Mouse (Mus musculus) ES-E14 (cell line): ENCODE data around the gene Ackr3.

Source experiments
- ZC3H11A ChIP-seq: IDR thresholded peaks from 2 replicates; pipeline ENCODE4 v1.6.1; 2012; ENCODE audit warnings: low read depth, mild to moderate bottlenecking, inconsistent platforms, low read length, borderline replicate concordance
- ZNF384 ChIP-seq: IDR thresholded peaks from 2 replicates; pipeline ENCODE4 v1.6.1; 2012; ENCODE audit warnings: low read depth, low read length, inconsistent platforms

GRCm38 (mm10) chr1:90216395-90216794 lies 12.6 kb downstream of the Ackr3 start:
- TF ChIP-seq ZNF384 (no peak), ZC3H11A (no peak)
